Mouse (Mus musculus): ENCODE results near the gene Zfp704. TPM values are rescaled to one million over a fixed set of nuclear protein-coding genes. Genes with fewer than 3 reads are reported as not detected.

Gene Zfp704
- total RNA-seq, 2 experiments from 2014 or later = 15.6 to 25.3 TPM

- ATAC-seq (replicated peaks; ENCODE audit: poor library complexity, severe bottlenecking) = 0 out of 2 replicates have a peak, but pooled peaks have one; percentile 22
Measured at GRCm38 (mm10) chr3:9434394-9435175, 175.3 kb downstream of the Zfp704 start.

- ATAC-seq (replicated peaks; ENCODE audit: poor library complexity, severe bottlenecking) = no peak
Measured at GRCm38 (mm10) chr3:9432796-9433526, 176.9 kb downstream of the Zfp704 start.

GRCm38 (mm10) chr3:9432226-9432625, 177.7 kb downstream of the Zfp704 start:
- ATAC-seq (replicated peaks; ENCODE audit: poor library complexity, severe bottlenecking) = no peak

GRCm38 (mm10) chr3:9429946-9430345, 179.9 kb downstream of the Zfp704 start:
- no peak for ATAC-seq (replicated peaks; ENCODE audit: poor library complexity, severe bottlenecking)

- ATAC-seq (replicated peaks; ENCODE audit: poor library complexity, severe bottlenecking) = peak; percentile 74
Measured at GRCm38 (mm10) chr3:9427826-9428225, 182.1 kb downstream of the Zfp704 start.

- no peak for ATAC-seq (replicated peaks; ENCODE audit: poor library complexity, severe bottlenecking)
Measured at GRCm38 (mm10) chr3:9425661-9426060, 184.2 kb downstream of the Zfp704 start.

- ATAC-seq (replicated peaks; ENCODE audit: poor library complexity, severe bottlenecking) = no peak
Measured at GRCm38 (mm10) chr3:9424637-9425036, 185.2 kb downstream of the Zfp704 start.

- ATAC-seq (replicated peaks; ENCODE audit: poor library complexity, severe bottlenecking) = no peak
Measured at GRCm38 (mm10) chr3:9423669-9424068, 186.2 kb downstream of the Zfp704 start.

- no peak for ATAC-seq (replicated peaks; ENCODE audit: poor library complexity, severe bottlenecking)
Measured at GRCm38 (mm10) chr3:9408896-9409295, 201.0 kb downstream of the Zfp704 start.

GRCm38 (mm10) chr3:9407801-9408200, 202.1 kb downstream of the Zfp704 start:
- ATAC-seq (replicated peaks; ENCODE audit: poor library complexity, severe bottlenecking) = 0 out of 2 replicates have a peak, but pooled peaks have one; percentile 8

GRCm38 (mm10) chr3:9407119-9407546, 202.8 kb downstream of the Zfp704 start:
- ATAC-seq (replicated peaks; ENCODE audit: poor library complexity, severe bottlenecking) = peak; percentile 26; the same call in 1 of the 2 replicates

- ATAC-seq (replicated peaks; ENCODE audit: poor library complexity, severe bottlenecking) = no peak
Measured at GRCm38 (mm10) chr3:9405341-9405740, 204.5 kb downstream of the Zfp704 start.

GRCm38 (mm10) chr3:9403255-9404050, 206.4 kb downstream of the Zfp704 start:
- peak; percentile 7; the same call in 1 of the 2 replicates for ATAC-seq (replicated peaks; ENCODE audit: poor library complexity, severe bottlenecking)

- ATAC-seq (replicated peaks; ENCODE audit: poor library complexity, severe bottlenecking) = peak; percentile 75
Measured at GRCm38 (mm10) chr3:9402836-9403235, 207.0 kb downstream of the Zfp704 start.

- peak; percentile 14; the same call in 1 of the 2 replicates for ATAC-seq (replicated peaks; ENCODE audit: poor library complexity, severe bottlenecking)
Measured at GRCm38 (mm10) chr3:9402345-9402744, 207.5 kb downstream of the Zfp704 start.

- ATAC-seq (replicated peaks; ENCODE audit: poor library complexity, severe bottlenecking) = no peak
Measured at GRCm38 (mm10) chr3:9401685-9402084, 208.2 kb downstream of the Zfp704 start.

- ATAC-seq (replicated peaks; ENCODE audit: poor library complexity, severe bottlenecking) = no peak
Measured at GRCm38 (mm10) chr3:9400886-9401221, 209.0 kb downstream of the Zfp704 start.

GRCm38 (mm10) chr3:9400201-9400885, 209.5 kb downstream of the Zfp704 start:
- ATAC-seq (replicated peaks; ENCODE audit: poor library complexity, severe bottlenecking) = no peak

GRCm38 (mm10) chr3:9398271-9398670, 211.6 kb downstream of the Zfp704 start:
- ATAC-seq (replicated peaks; ENCODE audit: poor library complexity, severe bottlenecking) = peak; percentile 47
